Mouse (Mus musculus) kidney, adult 2 months (tissue): ENCODE measurements around the gene Tmem239. TPM values are rescaled to one million over a fixed set of nuclear protein-coding genes. Genes with fewer than 3 reads are reported as not detected.

ENCODE experiments used
- DNase-seq: peaks from one replicate; pipeline ENCODE4 v3.0.0; 2021
- H3K27ac ChIP-seq: fragments of 200-500 bp; 2 replicates; pipeline ENCODE4 v1.5.1; 2012; ENCODE audit warnings: low read depth, low read length, control low read depth, inconsistent platforms; ENCODE audit not compliant: insufficient read depth
- H3K27me3 ChIP-seq: fragments of 200-500 bp; replicated peaks from 2 replicates; pipeline ENCODE4 v1.6.1; 2012; ENCODE audit warnings: mild to moderate bottlenecking, moderate library complexity, low read length, inconsistent platforms; ENCODE audit not compliant: control insufficient read depth, insufficient read depth
- H3K36me3 ChIP-seq: fragments of 200-500 bp; 2 replicates; pipeline ENCODE4 v1.6.1; 2012; ENCODE audit warnings: mild to moderate bottlenecking, moderate library complexity, low read length, inconsistent platforms; ENCODE audit not compliant: control insufficient read depth, insufficient read depth
- H3K4me1 ChIP-seq: fragments of 200-500 bp; 2 replicates; pipeline ENCODE4 v1.6.1; 2011; ENCODE audit warnings: low read length; ENCODE audit not compliant: control insufficient read depth, insufficient read depth
- H3K4me3 ChIP-seq: fragments of 200-500 bp; 2 replicates; pipeline ENCODE4 v1.5.1; 2011; ENCODE audit warnings: mild to moderate bottlenecking, low read depth, low read length, control low read depth; ENCODE audit not compliant: insufficient read depth
- CTCF ChIP-seq: fragments of 200-500 bp; conservative IDR thresholded peaks from 2 replicates; pipeline ENCODE4 v1.5.1; 2011; ENCODE audit warnings: low read depth, mild to moderate bottlenecking, control low read depth, low read length, moderate library complexity, mixed read lengths; ENCODE audit not compliant: insufficient read depth, insufficient read length
- POLR2A ChIP-seq: fragments of 200-500 bp; IDR thresholded peaks from one replicate; pipeline ENCODE4 v1.6.1; 2011; ENCODE audit warnings: low read depth, low read length, control low read depth
- WGBS: fragments of 180-500 bp; shearing (Covaris S2); methylation state at CpG from one replicate; pipeline ENCODE4 v1.1.7; 2018; 5-methylcytosine and 5-hydroxymethylcytosine counted together
- polyA plus RNA-seq: library from polyadenylated mRNA; depleted of rRNA; stranded (reverse); fragments of >200 nt; gene quantifications from 2 replicates; pipeline ENCODE4 v1.2.3, GENCODE M21; 2012

The Tmem239 gene
- polyA plus RNA-seq, 1 experiment, result not detected

- H3K36me3 ChIP-seq, result no peaks in the 10 kb centered on the region
- DNase-seq, result no peak
- H3K4me3 ChIP-seq, result no peak overlapping the region
- H3K4me1 ChIP-seq, result 0 out of 2 replicates have a peak, but pooled peaks cover 3% of the 10 kb centered on the region
- H3K27me3 ChIP-seq, result no peaks in the 10 kb centered on the region
- TF ChIP-seq POLR2A (no peak), CTCF (no peak)
- no peak overlapping the region for H3K27ac ChIP-seq
- 87% methylated on average over 10 of the region's 10 CpGs for WGBS
Observed at GRCm38 (mm10) chr2:130442162-130442561, 35.9 kb downstream of the Tmem239 start.

- no peaks in the 10 kb centered on the region for H3K27me3 ChIP-seq
- no peaks in the 10 kb centered on the region for H3K36me3 ChIP-seq
- peaks cover 17% of the 10 kb centered on the region for H3K4me1 ChIP-seq
- DNase-seq, result no peak
- H3K27ac ChIP-seq, result no peak overlapping the region
- no peak for TF ChIP-seq POLR2A
- TF ChIP-seq CTCF, result no peak
- no peak overlapping the region for H3K4me3 ChIP-seq
Observed at GRCm38 (mm10) chr2:130448449-130448848, 42.2 kb downstream of the Tmem239 start.

GRCm38 (mm10) chr2:130449021-130449793 is 42.9 kb downstream of the Tmem239 start:
- Histone ChIP-seq H3K27ac (no peak overlapping the region), H3K4me3 (peak overlapping the region; percentile 90), H3K27me3 (no peaks in the 10 kb centered on the region), H3K36me3 (no peaks in the 10 kb centered on the region), H3K4me1 (peaks cover 19% of the 10 kb centered on the region)
- DNase-seq, result peak; percentile 83
- TF ChIP-seq CTCF (no peak), POLR2A (no peak)
- WGBS, result 11% methylated on average over 17 of the region's 17 CpGs

GRCm38 (mm10) chr2:130449794-130450433 is 43.6 kb downstream of the Tmem239 start, which contains the start of gene Ptpra:
Gene Ptpra, plus strand, starts transcription at chr2:130450278.
- peak; percentile 83 for TF ChIP-seq POLR2A
- no peak for TF ChIP-seq CTCF
- H3K4me1 ChIP-seq, result peaks cover 19% of the 10 kb centered on the region
- H3K27ac ChIP-seq, result peak within 1 kb of the TSS; percentile 74
- no peaks in the 10 kb centered on the region for H3K36me3 ChIP-seq
- DNase-seq, result peak; percentile 94
- H3K27me3 ChIP-seq, result no peaks in the 10 kb centered on the region
- under 1% methylated on average over 50 of the region's 50 CpGs for WGBS
- H3K4me3 ChIP-seq, result peak within 1 kb of the TSS; percentile 90

- WGBS, result under 1% methylated on average over 47 of the region's 47 CpGs
- H3K4me1 ChIP-seq, result peaks cover 18% of the 10 kb centered on the region
- no peak for TF ChIP-seq POLR2A
- no peak for TF ChIP-seq CTCF
- H3K27me3 ChIP-seq, result no peaks in the 10 kb centered on the region
- H3K36me3 ChIP-seq, result no peaks in the 10 kb centered on the region
- DNase-seq, result no peak
- H3K27ac ChIP-seq, result peak overlapping the region; percentile 74
- peak overlapping the region; percentile 90 for H3K4me3 ChIP-seq
Observed at GRCm38 (mm10) chr2:130450434-130450796, 44.1 kb downstream of the Tmem239 start.

GRCm38 (mm10) chr2:130451086-130451726 is 44.9 kb downstream of the Tmem239 start:
- H3K27ac ChIP-seq, result no peak overlapping the region
- no peak for DNase-seq
- H3K36me3 ChIP-seq, result no peaks in the 10 kb centered on the region
- H3K4me1 ChIP-seq, result peaks cover 16% of the 10 kb centered on the region
- H3K27me3 ChIP-seq, result no peaks in the 10 kb centered on the region
- whole genome bisulfite sequencing, result 33% methylated on average over 14 of the region's 14 CpGs
- peak overlapping the region; percentile 90 for H3K4me3 ChIP-seq
- TF ChIP-seq POLR2A (no peak), CTCF (no peak)

- no peaks in the 10 kb centered on the region for H3K36me3 ChIP-seq
- TF ChIP-seq POLR2A, result no peak
- TF ChIP-seq CTCF, result no peak
- DNase-seq, result peak; percentile 13
- no peaks in the 10 kb centered on the region for H3K27me3 ChIP-seq
- 0 out of 2 replicates have a peak overlapping the region, but pooled peaks have one; percentile 2 for H3K4me3 ChIP-seq
- H3K27ac ChIP-seq, result no peak overlapping the region
- WGBS, result 32% methylated on average over 3 of the region's 3 CpGs
- peaks cover 16% of the 10 kb centered on the region for H3K4me1 ChIP-seq
Observed at GRCm38 (mm10) chr2:130451727-130452090, 45.4 kb downstream of the Tmem239 start.
